Mouse (Mus musculus): ENCODE results near the gene E330009J07Rik. TPM values are rescaled to one million over a fixed set of nuclear protein-coding genes. Genes with fewer than 3 reads are reported as not detected.
A peak's percentile ranks its signal among the peaks of the same experiment; 100 is the strongest.

Gene E330009J07Rik
- total RNA-seq, 1 experiment from 2014 or later = 8.0 TPM

DNA sequence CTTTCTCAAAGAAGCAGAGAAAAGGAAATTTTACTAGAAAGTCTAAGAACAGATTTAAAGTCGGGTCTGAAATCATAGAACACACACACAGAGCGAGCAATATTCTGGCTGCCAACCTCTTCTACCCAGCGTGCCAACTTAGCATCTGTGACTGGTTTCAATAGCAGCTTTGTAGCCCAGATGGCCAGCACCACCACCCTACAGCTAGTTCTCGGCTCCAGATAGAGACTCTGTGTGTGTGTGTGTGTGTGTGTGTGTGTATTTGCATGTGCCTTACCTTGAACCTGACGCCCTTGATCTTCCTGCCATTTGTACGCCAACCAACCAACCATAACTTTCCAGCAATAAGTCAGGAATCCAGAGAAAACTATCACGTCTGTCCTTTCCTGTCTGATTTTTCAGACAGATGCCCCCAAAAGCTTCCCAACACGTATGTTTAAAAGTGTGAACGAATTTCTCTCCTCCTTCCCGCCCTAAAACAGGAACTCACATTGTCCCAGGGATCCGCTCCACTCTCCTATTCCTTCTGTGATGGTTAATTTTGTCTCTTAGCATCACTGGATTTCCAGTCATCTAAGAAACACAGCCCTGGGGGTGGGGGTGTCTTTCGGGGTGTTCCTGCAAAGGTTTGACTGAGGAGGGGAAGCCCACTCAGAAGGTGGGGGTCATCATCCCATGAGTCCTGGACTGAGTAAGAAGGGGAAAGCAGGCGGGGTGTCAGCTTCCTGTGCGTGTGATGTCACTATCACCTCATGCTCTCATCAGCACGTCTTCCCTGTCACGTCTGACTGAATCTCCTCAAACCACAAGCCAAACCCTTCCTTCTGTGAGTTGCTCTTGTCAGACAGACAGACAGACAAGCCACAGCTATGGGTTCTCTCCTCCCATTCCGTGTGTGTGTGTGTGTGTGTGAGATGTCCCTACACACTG is 3.3 kb downstream of the E330009J07Rik start:
- ATAC-seq (replicated peaks in 1 of 2; ENCODE audit: insufficient read depth in 1 of 2, low FRiP score in 2 of 2, low TSS enrichment in 1 of 2, low read depth in 1 of 2, poor library complexity in 2 of 2, severe bottlenecking in 2 of 2) = no peak

DNA sequence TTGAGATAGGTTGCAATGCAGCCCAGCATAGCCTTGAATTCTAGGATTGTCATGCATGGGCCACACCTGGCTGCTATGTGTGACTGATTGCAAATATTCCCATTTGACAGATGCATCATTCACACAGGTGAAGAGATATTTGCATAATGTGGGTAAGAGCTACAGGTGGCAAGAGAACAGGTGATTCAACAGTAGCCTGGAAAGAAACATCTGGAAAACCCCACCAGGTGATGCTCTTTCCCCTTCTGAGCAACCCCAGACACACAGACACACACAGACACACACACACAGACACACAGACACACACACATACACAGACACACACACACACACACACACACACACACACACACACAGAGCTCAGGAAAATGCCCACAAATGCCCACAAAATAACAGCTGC is 4.1 kb downstream of the E330009J07Rik start:
- no peak for ATAC-seq (replicated peaks in 1 of 2; ENCODE audit: insufficient read depth in 1 of 2, low FRiP score in 2 of 2, low TSS enrichment in 1 of 2, low read depth in 1 of 2, poor library complexity in 2 of 2, severe bottlenecking in 2 of 2)

GRCm38 (mm10) chr6:40431356-40431755 is 4.6 kb downstream of the E330009J07Rik start:
- no peak for ATAC-seq (replicated peaks in 1 of 2; ENCODE audit: insufficient read depth in 1 of 2, low FRiP score in 2 of 2, low TSS enrichment in 1 of 2, low read depth in 1 of 2, poor library complexity in 2 of 2, severe bottlenecking in 2 of 2)

- no peak for ATAC-seq (replicated peaks in 1 of 2; ENCODE audit: insufficient read depth in 1 of 2, low FRiP score in 2 of 2, low TSS enrichment in 1 of 2, low read depth in 1 of 2, poor library complexity in 2 of 2, severe bottlenecking in 2 of 2)
Measured at GRCm38 (mm10) chr6:40430878-40431277, 5.1 kb downstream of the E330009J07Rik start.

DNA sequence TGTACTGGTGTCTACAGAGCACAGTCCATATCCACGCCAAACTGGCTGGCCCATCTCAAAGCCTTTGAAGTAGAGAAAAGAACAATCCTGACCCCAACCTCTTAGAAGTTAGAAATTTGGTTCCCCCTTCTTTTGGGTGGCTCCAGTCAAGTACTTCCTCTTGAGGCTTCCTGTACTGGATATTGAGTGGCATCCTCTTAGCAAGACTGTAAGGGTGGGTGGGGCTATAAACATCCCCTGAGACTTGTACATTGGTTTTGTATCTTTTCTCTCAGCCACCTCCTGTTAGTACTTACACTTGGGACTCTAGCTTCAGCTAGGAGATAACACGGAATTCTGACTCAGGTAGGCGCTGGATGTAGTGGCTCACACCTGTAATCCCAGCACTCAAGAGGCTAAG is 5.7 kb downstream of the E330009J07Rik start:
- ATAC-seq (replicated peaks in 1 of 2; ENCODE audit: insufficient read depth in 1 of 2, low FRiP score in 2 of 2, low TSS enrichment in 1 of 2, low read depth in 1 of 2, poor library complexity in 2 of 2, severe bottlenecking in 2 of 2) = peak; percentile 71 to 80

DNA sequence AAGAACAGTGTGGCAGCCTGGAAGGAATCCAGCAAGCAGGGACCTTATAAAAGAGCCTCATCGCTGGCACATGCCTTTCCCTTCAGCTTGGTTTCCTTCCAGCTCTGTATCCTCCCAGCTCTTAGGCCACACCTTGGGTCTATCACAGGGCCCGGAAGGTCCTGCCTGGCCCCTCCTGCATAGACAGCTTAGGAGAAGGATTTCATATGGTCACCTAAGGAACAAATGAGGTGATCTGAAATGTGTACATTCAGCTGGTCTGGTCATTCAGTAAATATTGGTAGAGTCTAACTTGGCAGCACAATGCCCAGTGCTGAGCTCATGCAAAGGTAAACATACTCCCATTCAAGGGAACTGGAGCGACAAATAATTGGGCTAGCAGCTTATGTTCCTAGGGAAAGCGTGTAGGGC is 6.4 kb downstream of the E330009J07Rik start:
- ATAC-seq (replicated peaks in 1 of 2; ENCODE audit: insufficient read depth in 1 of 2, low FRiP score in 2 of 2, low TSS enrichment in 1 of 2, low read depth in 1 of 2, poor library complexity in 2 of 2, severe bottlenecking in 2 of 2) = no peak

GRCm38 (mm10) chr6:40428696-40429095 is 7.2 kb downstream of the E330009J07Rik start:
- no peak for ATAC-seq (replicated peaks in 1 of 2; ENCODE audit: insufficient read depth in 1 of 2, low FRiP score in 2 of 2, low TSS enrichment in 1 of 2, low read depth in 1 of 2, poor library complexity in 2 of 2, severe bottlenecking in 2 of 2)

DNA sequence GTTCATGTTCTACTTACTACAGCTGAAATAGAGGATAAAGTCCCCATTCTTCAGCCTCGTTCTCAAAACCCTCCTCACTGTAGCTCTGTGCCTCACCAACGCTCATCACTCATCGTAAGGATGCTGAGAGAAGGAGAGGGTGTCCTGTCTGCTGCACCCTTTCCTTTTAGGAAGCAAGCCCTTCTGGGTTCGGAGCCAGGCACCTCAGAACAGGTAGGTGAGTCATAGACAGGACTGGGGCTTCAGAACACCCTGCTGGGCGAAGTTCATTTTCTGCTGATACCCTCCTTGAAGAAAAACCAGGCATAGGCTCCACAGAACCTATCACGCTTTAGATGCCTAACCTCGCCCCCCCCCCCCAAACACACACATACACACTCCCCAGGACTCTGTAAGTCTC is 8.5 kb downstream of the E330009J07Rik start:
- ATAC-seq (replicated peaks in 1 of 2; ENCODE audit: insufficient read depth in 1 of 2, low FRiP score in 2 of 2, low TSS enrichment in 1 of 2, low read depth in 1 of 2, poor library complexity in 2 of 2, severe bottlenecking in 2 of 2) = no peak

GRCm38 (mm10) chr6:40423774-40424173 is 12.2 kb downstream of the E330009J07Rik start:
- peak; percentile 83 for ATAC-seq (replicated peaks in 1 of 2; ENCODE audit: insufficient read depth in 1 of 2, low FRiP score in 2 of 2, low TSS enrichment in 1 of 2, low read depth in 1 of 2, poor library complexity in 2 of 2, severe bottlenecking in 2 of 2)

GRCm38 (mm10) chr6:40423013-40423412 is 12.9 kb downstream of the E330009J07Rik start:
- ATAC-seq (replicated peaks in 1 of 2; ENCODE audit: insufficient read depth in 1 of 2, low FRiP score in 2 of 2, low TSS enrichment in 1 of 2, low read depth in 1 of 2, poor library complexity in 2 of 2, severe bottlenecking in 2 of 2) = no peak

DNA sequence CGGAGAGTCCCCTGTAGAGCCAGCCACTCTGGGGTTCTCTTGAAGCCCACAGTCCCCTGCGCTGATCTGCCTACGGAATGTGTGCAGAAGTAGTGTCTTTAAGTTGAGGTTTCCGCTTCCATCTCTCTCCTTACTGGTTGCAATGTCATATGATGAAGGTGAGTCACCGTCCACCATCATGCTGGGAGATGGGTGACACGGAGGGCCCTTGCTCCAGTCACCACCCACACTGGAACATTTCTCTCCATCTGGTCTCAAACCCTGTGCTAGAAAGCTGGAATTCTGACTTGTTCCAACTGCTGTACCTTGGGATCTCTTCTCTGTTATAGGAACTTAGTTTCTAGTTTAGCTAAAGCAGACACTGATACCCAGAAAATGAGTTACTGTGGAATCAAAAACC is 14.8 kb downstream of the E330009J07Rik start:
- no peak for ATAC-seq (replicated peaks in 1 of 2; ENCODE audit: insufficient read depth in 1 of 2, low FRiP score in 2 of 2, low TSS enrichment in 1 of 2, low read depth in 1 of 2, poor library complexity in 2 of 2, severe bottlenecking in 2 of 2)

DNA sequence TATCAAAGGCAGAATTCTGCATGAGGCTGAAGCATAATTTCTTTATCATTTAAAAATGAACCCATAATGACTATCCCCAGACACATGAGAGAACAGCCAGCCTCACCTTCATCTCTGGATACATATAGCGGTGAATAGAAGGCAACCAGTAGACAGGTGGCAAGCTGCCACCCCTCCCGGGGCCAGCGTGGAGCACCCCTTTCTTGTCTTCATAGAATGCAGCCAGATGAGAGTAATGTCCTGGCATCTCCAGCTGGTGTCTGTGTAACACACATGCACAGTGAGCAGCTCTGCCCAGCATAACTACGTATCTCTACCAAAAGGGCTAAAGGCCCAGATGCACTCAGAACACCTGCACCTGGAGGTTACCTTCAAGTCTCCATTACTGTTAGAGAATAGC is 17.5 kb downstream of the E330009J07Rik start:
- no peak for ATAC-seq (replicated peaks in 1 of 2; ENCODE audit: insufficient read depth in 1 of 2, low FRiP score in 2 of 2, low TSS enrichment in 1 of 2, low read depth in 1 of 2, poor library complexity in 2 of 2, severe bottlenecking in 2 of 2)

GRCm38 (mm10) chr6:40415799-40416198 is 20.1 kb downstream of the E330009J07Rik start:
- no peak for ATAC-seq (replicated peaks in 1 of 2; ENCODE audit: insufficient read depth in 1 of 2, low FRiP score in 2 of 2, low TSS enrichment in 1 of 2, low read depth in 1 of 2, poor library complexity in 2 of 2, severe bottlenecking in 2 of 2)

DNA sequence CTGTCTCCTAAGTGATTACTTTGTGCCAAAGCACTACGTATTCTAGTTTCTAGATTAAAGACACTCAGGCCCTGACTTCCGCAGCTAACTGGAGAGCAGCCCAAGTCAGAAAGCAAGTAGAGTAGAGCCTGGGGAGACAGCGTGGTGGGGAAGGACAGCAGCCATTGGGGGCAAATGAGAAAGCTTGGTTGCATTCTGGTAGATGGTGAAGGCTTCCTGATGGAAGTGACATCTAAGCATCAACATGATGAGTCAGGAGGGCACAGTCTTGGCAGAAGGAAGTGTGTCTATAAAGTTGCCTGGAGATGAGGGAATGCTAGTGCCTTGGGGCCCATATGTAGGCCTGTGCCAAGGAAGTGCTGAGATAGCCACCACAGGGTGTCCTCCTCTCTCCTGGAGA is 22.4 kb downstream of the E330009J07Rik start:
- ATAC-seq (replicated peaks in 1 of 2; ENCODE audit: insufficient read depth in 1 of 2, low FRiP score in 2 of 2, low TSS enrichment in 1 of 2, low read depth in 1 of 2, poor library complexity in 2 of 2, severe bottlenecking in 2 of 2) = no peak

DNA sequence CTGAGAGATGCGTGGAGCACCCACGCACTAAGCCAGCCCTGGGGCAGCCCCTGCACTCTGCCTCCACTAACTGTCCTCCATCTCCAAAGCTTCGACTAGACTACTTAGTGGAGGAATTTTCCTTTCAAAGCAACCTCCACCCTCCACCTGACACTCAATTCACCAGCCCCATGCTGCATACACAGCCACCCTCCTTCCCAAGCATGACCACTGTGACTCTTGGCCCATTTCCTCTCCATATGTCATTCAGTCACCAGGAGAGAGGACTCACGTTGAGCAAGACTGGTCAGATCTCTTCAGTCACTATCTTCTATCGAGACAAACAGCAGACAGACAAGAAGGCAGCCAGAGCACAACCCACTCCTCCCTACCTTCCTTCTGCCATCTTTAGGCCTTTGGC is 22.9 kb downstream of the E330009J07Rik start:
- no peak for ATAC-seq (replicated peaks in 1 of 2; ENCODE audit: insufficient read depth in 1 of 2, low FRiP score in 2 of 2, low TSS enrichment in 1 of 2, low read depth in 1 of 2, poor library complexity in 2 of 2, severe bottlenecking in 2 of 2)

GRCm38 (mm10) chr6:40411085-40411484 is 24.9 kb downstream of the E330009J07Rik start:
- ATAC-seq (replicated peaks in 1 of 2; ENCODE audit: insufficient read depth in 1 of 2, low FRiP score in 2 of 2, low TSS enrichment in 1 of 2, low read depth in 1 of 2, poor library complexity in 2 of 2, severe bottlenecking in 2 of 2) = no peak

DNA sequence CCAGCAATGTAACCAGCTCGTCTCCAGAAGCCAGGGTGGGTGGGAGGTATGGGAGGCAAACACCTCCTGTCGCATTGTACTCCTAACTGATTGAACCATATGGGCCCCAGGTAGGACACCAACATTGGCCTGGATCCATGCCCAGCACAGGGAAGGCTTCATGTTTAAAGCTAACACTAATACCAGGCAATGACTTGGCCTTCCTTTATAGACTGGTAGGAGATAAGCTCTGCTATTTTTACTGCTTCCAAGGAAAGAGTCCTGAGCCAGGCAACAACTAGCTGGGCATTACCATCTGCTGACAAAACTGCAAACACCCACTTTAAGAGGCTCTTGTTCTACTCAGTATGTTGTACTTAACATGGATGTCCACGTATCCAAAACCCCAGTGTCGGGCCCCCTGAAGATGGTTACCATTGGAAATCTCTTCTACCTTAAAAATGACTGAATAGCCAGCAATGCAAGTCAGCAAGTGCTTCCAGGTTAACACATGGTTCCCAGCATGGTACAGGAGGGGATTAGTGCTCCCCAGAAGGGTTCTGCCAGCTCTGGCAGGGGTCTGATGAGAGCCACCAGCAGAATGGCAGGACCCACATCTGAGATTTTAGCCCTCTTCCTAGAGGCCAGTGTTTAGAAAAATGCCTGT is 32.2 kb downstream of the E330009J07Rik start:
- ATAC-seq (replicated peaks in 1 of 2; ENCODE audit: insufficient read depth in 1 of 2, low FRiP score in 2 of 2, low TSS enrichment in 1 of 2, low read depth in 1 of 2, poor library complexity in 2 of 2, severe bottlenecking in 2 of 2) = no peak

DNA sequence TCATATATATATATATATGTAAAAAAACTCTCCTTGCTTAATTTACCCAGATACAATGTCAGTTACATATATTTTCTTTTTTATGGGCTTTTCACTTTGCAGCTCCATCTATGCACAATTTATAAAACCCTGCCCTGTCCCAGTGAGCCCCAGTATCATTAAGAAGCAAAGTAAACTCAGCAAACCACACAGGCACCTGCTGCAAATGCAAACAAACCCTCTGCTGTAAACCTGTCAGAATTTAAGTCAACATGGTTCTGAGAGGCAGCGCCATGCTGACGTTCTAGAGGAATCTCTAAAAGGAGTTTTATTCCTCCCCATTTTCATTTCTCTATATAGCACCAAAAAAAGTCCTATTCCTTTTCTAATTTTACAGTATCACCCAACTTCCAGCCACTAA is 33.9 kb downstream of the E330009J07Rik start:
- no peak for ATAC-seq (replicated peaks in 1 of 2; ENCODE audit: insufficient read depth in 1 of 2, low FRiP score in 2 of 2, low TSS enrichment in 1 of 2, low read depth in 1 of 2, poor library complexity in 2 of 2, severe bottlenecking in 2 of 2)

All from hematopoietic stem cell, adult 5-6 weeks (primary cell).